ENCODE assay signal across 9 mouse cellular contexts in genomic region chr12:86880090-86880723, GRCm38 (mm10). TPM values are rescaled to one million over a fixed set of nuclear protein-coding genes. Genes with fewer than 3 reads are reported as not detected.
DNase-seq lines count a peak whose midpoint lies in the region; ATAC-seq lines count a peak whose summit lies in the region.
"Had no signal": no experiment of that assay in that cellular context is flagged by ENCODE, and none has a peak within 500 bp of the region (broad histone marks: within the 10 kb centered on the region; RNA-seq: fewer than 3 reads in every experiment).

No protein-coding gene starts in this region.

- peak overlapping the region; percentile 87 for H3K4me2 ChIP-seq in heart, embryonic 15.5 days
- peak overlapping the region; percentile 87 for H3K4me2 ChIP-seq in neural tube, embryonic 12.5 days (replicated peaks)
- H3K4me2 ChIP-seq in hindbrain, embryonic 14.5 days (replicated peaks), result peak overlapping the region; percentile 95
- H3K4me2 ChIP-seq in stomach, embryonic 15.5 days, result 0 out of 2 replicates have a peak overlapping the region, but pooled peaks have one; percentile 19
- H3K4me2 ChIP-seq in intestine, embryonic 15.5 days (replicated peaks), result no peak overlapping the region

- H3K9ac ChIP-seq in heart, embryonic 15.5 days, result no peak overlapping the region
- no peak overlapping the region for H3K9ac ChIP-seq in neural tube, embryonic 12.5 days
- H3K9ac ChIP-seq in hindbrain, embryonic 14.5 days, result peak overlapping the region; percentile 100
- H3K9ac ChIP-seq in stomach, embryonic 15.5 days, result no peak overlapping the region
- no peak overlapping the region for H3K9ac ChIP-seq in intestine, embryonic 15.5 days
- H3K9ac ChIP-seq: liver, postnatal 0 days had no signal

- H3K36me3 ChIP-seq in heart, embryonic 15.5 days, result 0 out of 2 replicates have a peak, but pooled peaks cover 6% of the 10 kb centered on the region
- no peaks in the 10 kb centered on the region for H3K36me3 ChIP-seq in neural tube, embryonic 12.5 days
- H3K36me3 ChIP-seq in hindbrain, embryonic 14.5 days (replicated peaks; ENCODE audit: control insufficient read depth, insufficient read depth), result peaks cover 15% of the 10 kb centered on the region
- H3K36me3 ChIP-seq in stomach, embryonic 15.5 days, result no peaks in the 10 kb centered on the region
- H3K36me3 ChIP-seq in intestine, embryonic 15.5 days, result no peaks in the 10 kb centered on the region

- DNase-seq in heart, postnatal 10 days, result no peak
- DNase-seq in neural tube, embryonic 10.5 days (ENCODE audit: extremely low spot score, low spot score), result no peak
- DNase-seq in hindbrain, embryonic 14.5 days (ENCODE audit: low spot score), result peak; percentile 27
- no peak for DNase-seq in gastrocnemius, postnatal 36 days
- DNase-seq: liver, postnatal 0 days had no signal

- intact Hi-C loops in heart, postnatal 10 days (cut with DNase I), result no loop called here
- intact Hi-C loops in gastrocnemius, postnatal 36 days (cut with DNase I), result loop anchor here (5.0 kb wide), 2 partner anchors 48 to 63 kb away; no protein-coding TSS in a partner anchor

- no peaks in the 10 kb centered on the region for H3K9me3 ChIP-seq in heart, embryonic 15.5 days (replicated peaks)
- no peaks in the 10 kb centered on the region for H3K9me3 ChIP-seq in neural tube, embryonic 12.5 days
- H3K9me3 ChIP-seq in hindbrain, embryonic 14.5 days (ENCODE audit: control insufficient read depth, low read length), result no peaks in the 10 kb centered on the region
- no peaks in the 10 kb centered on the region for H3K9me3 ChIP-seq in stomach, embryonic 15.5 days
- no peaks in the 10 kb centered on the region for H3K9me3 ChIP-seq in intestine, embryonic 15.5 days

- no peaks in the 10 kb centered on the region for H3K27me3 ChIP-seq in heart, embryonic 15.5 days
- H3K27me3 ChIP-seq in neural tube, embryonic 12.5 days (replicated peaks), result peaks cover 3% of the 10 kb centered on the region; the same call in 1 of the 2 replicates
- H3K27me3 ChIP-seq in hindbrain, embryonic 14.5 days (ENCODE audit: control insufficient read depth, insufficient read depth, low read length), result peaks cover 4% of the 10 kb centered on the region; the same call in 1 of the 2 replicates
- H3K27me3 ChIP-seq in stomach, embryonic 15.5 days (replicated peaks), result no peaks in the 10 kb centered on the region
- H3K27me3 ChIP-seq in intestine, embryonic 15.5 days (replicated peaks), result no peaks in the 10 kb centered on the region

- H3K27ac ChIP-seq in heart, embryonic 15.5 days, result peak overlapping the region; percentile 70; the same call in 1 of the 2 replicates
- no peak overlapping the region for H3K27ac ChIP-seq in neural tube, embryonic 12.5 days
- H3K27ac ChIP-seq in hindbrain, embryonic 14.5 days, result peak overlapping the region; percentile 66
- H3K27ac ChIP-seq in stomach, embryonic 15.5 days, result no peak overlapping the region
- no peak overlapping the region for H3K27ac ChIP-seq in intestine, embryonic 15.5 days

- H3K4me3 ChIP-seq in heart, embryonic 15.5 days, result no peak overlapping the region
- no peak overlapping the region for H3K4me3 ChIP-seq in neural tube, embryonic 12.5 days
- peak overlapping the region; percentile 99 for H3K4me3 ChIP-seq in hindbrain, embryonic 14.5 days (replicated peaks; ENCODE audit: low read length)
- H3K4me3 ChIP-seq in stomach, embryonic 15.5 days (replicated peaks), result no peak overlapping the region
- H3K4me3 ChIP-seq in intestine, embryonic 15.5 days (replicated peaks), result no peak overlapping the region

- ATAC-seq in heart, embryonic 15.5 days (replicated peaks; ENCODE audit: insufficient number of reproducible peaks, insufficient read depth, low FRiP score, low read depth), result no peak
- no peak for ATAC-seq in neural tube, embryonic 12.5 days (ENCODE audit: low FRiP score, low read depth)
- no peak for ATAC-seq in hindbrain, embryonic 14.5 days (ENCODE audit: low FRiP score)
- ATAC-seq in stomach, embryonic 15.5 days (ENCODE audit: insufficient read depth, low FRiP score, low read depth), result no peak
- no peak for ATAC-seq in intestine, embryonic 15.5 days
- ATAC-seq: liver, postnatal 0 days had no signal

- peaks cover 34% of the 10 kb centered on the region for H3K4me1 ChIP-seq in heart, embryonic 15.5 days (replicated peaks)
- peaks cover 40% of the 10 kb centered on the region for H3K4me1 ChIP-seq in neural tube, embryonic 12.5 days
- H3K4me1 ChIP-seq in hindbrain, embryonic 14.5 days (replicated peaks; ENCODE audit: control insufficient read depth, insufficient read depth, low read length), result peaks cover 32% of the 10 kb centered on the region
- peaks cover 28% of the 10 kb centered on the region for H3K4me1 ChIP-seq in stomach, embryonic 15.5 days
- H3K4me1 ChIP-seq in intestine, embryonic 15.5 days (replicated peaks), result peaks cover 18% of the 10 kb centered on the region

- WGBS in heart, embryonic 15.5 days, result 42% methylated on average over 3 of the region's 3 CpGs
- 75% methylated on average over 3 of the region's 3 CpGs for WGBS in neural tube, embryonic 12.5 days
- WGBS in hindbrain, embryonic 14.5 days, result 33% methylated on average over 3 of the region's 3 CpGs
- 51% methylated on average over 3 of the region's 3 CpGs for WGBS in stomach, embryonic 15.5 days
- WGBS in intestine, embryonic 15.5 days, result 56% methylated on average over 3 of the region's 3 CpGs

RNA-seq across cellular contexts. Expression of gene Irf2bpl, which starts 4.4 kb away (rescaled TPM):
- polyA plus RNA-seq in heart, embryonic 15.5 days (2015; fragmentation: Nextera tagmentation; extraction: Ambion mirVana), result 40.1 and 41.7 TPM in 2 replicates
- total RNA-seq in heart, postnatal 10 days (2021), result 10 to 100 TPM; 60.3 to 67.5 TPM
- polyA plus RNA-seq in neural tube, embryonic 12.5 days (2016; fragmentation: Nextera tagmentation; extraction: Ambion mirVana), result 57.2 and 61.9 TPM in 2 replicates
- polyA plus RNA-seq in hindbrain, embryonic 14.5 days (2014; fragmentation: Nextera tagmentation; extraction: Ambion mirVana), result 64.5 and 65.5 TPM in 2 replicates
- 28.4 and 29.3 TPM in 2 replicates for polyA plus RNA-seq in stomach, embryonic 15.5 days (2015; fragmentation: Nextera tagmentation; extraction: Ambion mirVana)
- 19.6 and 22.4 TPM in 2 replicates for polyA plus RNA-seq in intestine, embryonic 15.5 days (2015; fragmentation: Nextera tagmentation; extraction: Ambion mirVana)
- total RNA-seq in gastrocnemius, postnatal 36 days (2021), result 10 to 100 TPM; 18.6 to 23.7 TPM

Comparison
In these comparisons a context has a peak if more than half of its experiments do, and no peak if none do; other contexts are left out.
1. H3K27ac ChIP-seq: peak in heart, embryonic 15.5 days (single experiment) and hindbrain, embryonic 14.5 days (single experiment); none in neural tube, embryonic 12.5 days (single experiment), stomach, embryonic 15.5 days (single experiment) and intestine, embryonic 15.5 days (single experiment).